Mouse (Mus musculus): ENCODE results near the gene Capn10.

Gene Capn10

GRCm38 (mm10) chr1:92934182-92934827 is at the start of gene Capn10:
Gene Capn10 (plus strand): TSS chr1:92934376.
- DNase-seq (ENCODE audit: low spot score) = peak; percentile 96

- no peak for DNase-seq (ENCODE audit: low spot score)
Observed at GRCm38 (mm10) chr1:92888901-92889655, 45.1 kb upstream of the Capn10 start.

GRCm38 (mm10) chr1:92892791-92893190 is 41.4 kb upstream of the Capn10 start:
- no peak for DNase-seq (ENCODE audit: low spot score)

GRCm38 (mm10) chr1:92893896-92894295 is 40.3 kb upstream of the Capn10 start:
- no peak for DNase-seq (ENCODE audit: low spot score)

GRCm38 (mm10) chr1:92895089-92895488 is 39.1 kb upstream of the Capn10 start:
- peak; percentile 87 for DNase-seq (ENCODE audit: low spot score)

- peak; percentile 65 for DNase-seq (ENCODE audit: low spot score)
Observed at GRCm38 (mm10) chr1:92902786-92903185, 31.4 kb upstream of the Capn10 start, which contains the start of gene Ankmy1. Gene Ankmy1 (minus strand): TSS chr1:92902906.

GRCm38 (mm10) chr1:92903627-92904026 is 30.5 kb upstream of the Capn10 start:
- no peak for DNase-seq (ENCODE audit: low spot score)

GRCm38 (mm10) chr1:92905703-92906310 is 28.4 kb upstream of the Capn10 start:
- DNase-seq (ENCODE audit: low spot score) = no peak

GRCm38 (mm10) chr1:92906779-92907631 is 27.2 kb upstream of the Capn10 start, which contains the start of gene Dusp28:
Gene Dusp28 (plus strand): TSS chr1:92906981.
- peak; percentile 87 for DNase-seq (ENCODE audit: low spot score)

GRCm38 (mm10) chr1:92907632-92908360 is 26.4 kb upstream of the Capn10 start:
- no peak for DNase-seq (ENCODE audit: low spot score)

- DNase-seq (ENCODE audit: low spot score) = no peak
Observed at GRCm38 (mm10) chr1:92908664-92909063, 25.5 kb upstream of the Capn10 start.

GRCm38 (mm10) chr1:92909068-92909467 is 25.1 kb upstream of the Capn10 start:
- no peak for DNase-seq (ENCODE audit: low spot score)

- peak; percentile 73 for DNase-seq (ENCODE audit: low spot score)
Observed at GRCm38 (mm10) chr1:92910239-92910885, 23.8 kb upstream of the Capn10 start, which contains the start of gene Rnpepl1. Gene Rnpepl1 (plus strand): TSS chr1:92910783.

- peak; percentile 69 for DNase-seq (ENCODE audit: low spot score)
Observed at GRCm38 (mm10) chr1:92910925-92911720, 23.1 kb upstream of the Capn10 start.

GRCm38 (mm10) chr1:92911721-92912138 is 22.4 kb upstream of the Capn10 start:
- no peak for DNase-seq (ENCODE audit: low spot score)

- DNase-seq (ENCODE audit: low spot score) = no peak
Observed at GRCm38 (mm10) chr1:92912286-92912685, 21.9 kb upstream of the Capn10 start.

- DNase-seq (ENCODE audit: low spot score) = no peak
Observed at GRCm38 (mm10) chr1:92914239-92914638, 19.9 kb upstream of the Capn10 start.

- DNase-seq (ENCODE audit: low spot score) = no peak
Observed at GRCm38 (mm10) chr1:92914993-92915392, 19.2 kb upstream of the Capn10 start.

GRCm38 (mm10) chr1:92916725-92917124 is 17.5 kb upstream of the Capn10 start:
- DNase-seq (ENCODE audit: low spot score) = no peak

- no peak for DNase-seq (ENCODE audit: low spot score)
Observed at GRCm38 (mm10) chr1:92919151-92919550, 15.0 kb upstream of the Capn10 start.

Data from layer of hippocampus, adult 11-12 months (tissue).